Mouse (Mus musculus): ENCODE measurements around the gene Olfr56.
"Not testable (repeated sequence)": the region's sequence is repeated elsewhere in the genome, so short reads cannot be mapped to it uniquely, and the experiment has no call there.

The Olfr56 gene

DNA sequence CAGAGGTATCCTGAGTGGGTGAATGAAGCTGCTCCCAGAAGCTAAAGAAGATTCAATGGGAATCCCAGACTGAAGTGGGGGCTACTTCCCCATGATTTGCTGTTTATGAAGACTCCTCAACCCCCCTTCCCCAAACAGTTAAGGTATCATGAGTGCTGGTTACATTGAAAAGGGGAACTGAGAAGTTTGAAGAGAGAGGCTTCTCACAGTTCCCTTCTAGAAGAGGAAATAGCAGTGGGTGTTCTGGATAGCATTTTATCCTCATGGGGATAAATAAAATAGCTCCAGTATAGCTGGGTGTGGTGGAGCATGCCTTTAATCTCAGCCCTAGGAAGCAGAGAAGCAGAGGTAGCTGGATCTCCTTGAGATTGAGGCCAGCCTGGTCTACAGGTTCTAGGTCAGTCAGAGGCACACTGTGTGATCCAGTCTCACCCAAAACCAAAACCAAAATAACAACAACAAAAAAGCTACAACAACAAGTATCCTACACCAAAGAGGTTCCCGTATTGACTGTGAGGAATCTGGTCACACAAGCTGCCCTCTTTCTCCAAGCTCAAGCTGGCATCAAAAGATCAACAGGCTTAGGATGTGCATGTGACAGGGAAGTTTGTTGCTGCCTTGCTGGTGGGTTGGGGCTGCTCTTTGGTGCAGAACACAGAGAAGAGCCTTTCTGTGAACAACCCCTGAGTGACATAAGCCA, at the start of gene Olfr56:
Gene Olfr56 (plus strand): TSS at position 650 of the 700 bp plus-strand sequence.
- in situ Hi-C loops (cut with MboI, MseI) = not testable (repeated sequence)

DNA sequence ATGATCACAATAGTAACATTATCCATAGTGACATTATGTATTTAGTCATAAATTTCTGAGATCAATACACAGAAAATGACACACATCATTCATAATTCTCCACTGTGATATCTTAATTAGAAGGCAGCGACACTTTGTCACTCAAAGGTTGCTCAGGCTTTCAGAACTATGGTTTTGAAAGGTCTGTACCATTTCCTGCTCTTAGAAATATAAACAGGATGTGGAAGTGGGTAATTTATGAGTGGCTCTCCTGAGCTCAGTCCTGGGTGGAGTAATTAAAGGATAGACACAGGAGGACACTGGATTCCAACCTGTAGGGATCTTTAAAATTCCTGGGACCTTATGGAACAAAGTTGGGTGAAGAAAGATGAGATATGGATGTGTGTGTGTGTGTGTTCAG, 45.3 kb upstream of the Olfr56 start:
- in situ Hi-C loops (cut with MboI, MseI) = loop anchor here (5.0 kb wide), 1 partner anchor 74 kb away; no protein-coding TSS in a partner anchor

DNA sequence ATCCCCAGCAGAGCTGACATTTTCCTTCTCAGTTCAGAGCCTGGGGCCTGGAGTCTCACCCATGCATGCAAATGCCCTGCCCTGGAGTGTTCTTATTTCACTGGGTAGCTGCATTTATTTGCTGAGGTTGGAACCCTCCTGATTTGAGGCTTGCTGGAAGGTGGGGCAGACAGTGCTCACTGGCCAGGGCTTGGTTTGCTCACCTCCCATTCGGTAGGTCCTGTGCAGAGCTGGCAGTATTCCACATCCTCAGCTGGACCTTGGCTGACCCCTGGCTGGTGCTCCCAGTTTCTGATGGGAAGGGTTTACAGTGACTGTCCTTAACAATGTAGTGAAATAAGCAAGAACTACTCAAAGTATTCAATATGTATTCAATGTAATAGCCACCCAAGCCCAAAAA, 44.8 kb upstream of the Olfr56 start:
- in situ Hi-C loops (cut with MboI, MseI) = loop anchor here (5.0 kb wide), 1 partner anchor 73 kb away; no protein-coding TSS in a partner anchor

DNA sequence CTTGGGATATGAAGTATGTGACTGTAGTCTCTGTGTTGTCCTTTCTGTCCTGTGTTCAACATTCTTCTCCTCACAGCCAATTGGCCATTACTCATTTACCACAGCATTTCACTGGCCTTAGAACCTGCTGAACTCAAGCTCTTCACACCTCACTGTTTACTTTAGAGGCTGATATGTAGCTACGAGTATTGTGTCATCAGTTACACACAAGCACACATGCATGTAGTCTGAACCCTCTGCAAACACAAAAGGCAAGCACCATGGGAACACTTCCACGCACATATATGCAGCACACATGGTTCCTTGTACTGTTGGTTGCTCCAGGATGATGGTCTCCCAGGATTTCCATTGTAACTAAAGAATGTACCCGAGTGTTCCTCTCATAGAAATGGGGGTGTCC, 43.4 kb upstream of the Olfr56 start:
- in situ Hi-C loops (cut with MboI, MseI) = not testable (repeated sequence)

DNA sequence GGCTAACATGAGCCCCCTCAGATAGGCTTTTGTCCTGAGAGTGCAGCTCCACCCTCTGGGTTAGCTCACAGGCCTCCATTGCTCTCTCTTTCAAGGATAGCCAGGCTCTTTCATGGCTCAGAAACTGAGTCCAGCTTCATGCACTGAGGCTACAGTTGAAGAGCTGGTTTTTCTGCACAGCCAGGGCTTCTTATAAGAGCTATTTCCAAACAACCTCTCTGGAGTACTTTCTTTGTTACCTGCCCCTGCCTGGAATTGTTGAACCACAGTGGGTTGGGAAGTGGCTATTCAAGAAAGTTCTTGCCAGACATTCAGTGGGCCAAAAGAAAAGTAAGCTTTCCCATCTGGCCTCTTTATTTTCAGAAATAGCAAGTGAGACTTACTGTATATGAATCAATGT, 39.4 kb upstream of the Olfr56 start:
- in situ Hi-C loops (cut with MboI, MseI) = not testable (repeated sequence)

DNA sequence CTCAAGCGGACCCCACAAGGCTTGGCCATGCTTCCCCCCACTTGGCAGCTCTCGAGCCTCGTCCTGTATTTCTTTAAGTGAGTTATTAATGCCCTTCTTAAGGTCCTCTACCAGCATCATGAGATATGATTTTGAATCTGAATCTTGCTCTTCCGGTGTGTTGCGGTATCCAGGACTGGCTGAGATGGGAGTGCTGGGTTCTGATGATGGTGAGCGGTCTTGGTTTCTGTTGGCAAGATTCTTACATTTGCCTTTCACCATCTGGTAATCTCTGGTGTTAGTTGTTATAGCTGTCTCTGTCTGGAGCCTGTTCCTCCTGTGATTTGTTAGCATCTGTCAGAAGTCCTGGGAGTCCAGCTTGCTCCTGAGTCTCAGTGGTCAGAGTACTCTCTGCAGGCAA, 32.6 kb upstream of the Olfr56 start, which contains the start of gene Psme2b:
Gene Psme2b (minus strand): TSS at position 101 of the 400 bp plus-strand sequence.
- in situ Hi-C loops (cut with MboI, MseI) = not testable (repeated sequence)

DNA sequence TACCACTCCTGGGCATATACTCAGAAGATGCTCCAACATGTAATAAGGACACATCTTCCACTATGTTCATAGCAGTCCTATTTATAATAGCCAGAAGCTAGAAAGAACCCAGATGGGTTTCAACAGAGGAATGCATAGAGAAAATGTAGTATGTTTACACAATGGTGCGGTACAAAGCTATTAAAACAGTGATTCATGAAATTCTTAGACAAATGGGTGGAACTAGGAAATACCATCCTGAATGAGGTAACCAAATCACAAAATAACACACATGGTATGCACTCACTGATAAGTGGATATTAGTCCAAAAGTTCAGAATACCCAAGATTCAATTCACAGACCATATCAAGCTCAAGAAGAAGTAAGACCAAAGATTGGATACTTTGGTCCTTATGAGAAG, 4.0 kb upstream of the Olfr56 start:
- in situ Hi-C loops (cut with MboI, MseI) = not testable (repeated sequence)

DNA sequence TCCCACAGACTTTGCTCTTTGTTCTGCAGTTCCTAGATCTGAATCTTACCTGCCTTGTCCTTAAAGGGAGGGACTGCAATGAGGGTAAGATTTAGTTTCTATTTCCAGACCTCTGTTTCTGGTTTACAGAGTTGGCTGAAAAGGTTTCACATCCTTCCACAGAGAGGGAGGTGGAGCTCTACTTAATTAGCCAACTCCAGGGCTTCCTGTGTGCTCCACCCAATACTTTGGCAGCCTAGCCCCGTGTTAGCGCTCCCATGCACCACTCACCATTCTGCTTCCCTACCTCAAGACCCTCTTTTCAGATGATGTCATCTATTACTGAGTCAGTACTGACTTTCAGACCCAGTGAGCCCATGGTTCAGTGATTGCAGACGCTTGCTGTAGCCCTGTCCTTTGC, 562 bp downstream of the Olfr56 start, which contains the start of gene 9930111J21Rik1:
Gene 9930111J21Rik1 (minus strand): TSS at position 148 of the 400 bp plus-strand sequence.
- in situ Hi-C loops (cut with MboI, MseI) = not testable (repeated sequence)

DNA sequence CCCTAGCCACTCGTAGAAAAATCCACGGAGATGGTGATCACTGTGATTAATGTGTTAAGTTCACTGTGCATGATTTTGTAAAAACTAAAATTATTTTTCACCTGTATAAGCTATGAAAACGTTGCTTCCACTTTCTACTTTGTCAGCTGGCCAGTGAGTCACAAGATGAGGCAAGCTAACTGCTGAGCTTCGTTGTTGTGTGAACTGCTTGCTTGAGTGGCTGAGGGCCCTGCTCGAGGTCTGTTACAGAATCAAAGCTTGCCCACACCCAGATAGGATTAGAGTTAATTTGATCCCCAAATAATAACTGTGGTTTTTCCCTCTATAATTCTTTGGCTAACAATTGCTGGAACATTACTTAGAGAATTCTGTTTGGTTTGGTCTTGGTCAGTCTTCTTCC, 1.4 kb downstream of the Olfr56 start:
- in situ Hi-C loops (cut with MboI, MseI) = loop anchor here (10.0 kb wide), 1 partner anchor 105 kb away; no protein-coding TSS in a partner anchor

DNA sequence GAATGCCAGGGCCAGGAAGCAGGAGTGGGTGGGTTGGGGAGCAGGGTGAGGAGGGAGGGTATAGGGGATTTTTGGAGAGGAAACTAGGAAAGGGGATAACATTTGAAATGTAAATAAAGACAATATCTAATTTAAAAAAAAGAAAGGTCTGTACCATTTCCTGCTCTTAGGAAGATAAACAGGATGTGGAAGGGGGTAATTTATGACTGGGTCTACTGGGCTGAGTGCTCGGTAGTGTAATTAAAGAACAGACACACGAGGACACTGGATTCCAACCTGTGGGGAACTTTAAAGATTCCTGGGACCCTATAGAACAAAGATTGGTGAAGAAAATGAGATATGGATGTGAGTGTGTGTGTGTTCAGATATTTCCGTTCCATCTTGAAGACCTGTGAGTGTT, 4.2 kb downstream of the Olfr56 start:
- in situ Hi-C loops (cut with MboI, MseI) = loop anchor here (10.0 kb wide), 1 partner anchor 102 kb away; no protein-coding TSS in a partner anchor

DNA sequence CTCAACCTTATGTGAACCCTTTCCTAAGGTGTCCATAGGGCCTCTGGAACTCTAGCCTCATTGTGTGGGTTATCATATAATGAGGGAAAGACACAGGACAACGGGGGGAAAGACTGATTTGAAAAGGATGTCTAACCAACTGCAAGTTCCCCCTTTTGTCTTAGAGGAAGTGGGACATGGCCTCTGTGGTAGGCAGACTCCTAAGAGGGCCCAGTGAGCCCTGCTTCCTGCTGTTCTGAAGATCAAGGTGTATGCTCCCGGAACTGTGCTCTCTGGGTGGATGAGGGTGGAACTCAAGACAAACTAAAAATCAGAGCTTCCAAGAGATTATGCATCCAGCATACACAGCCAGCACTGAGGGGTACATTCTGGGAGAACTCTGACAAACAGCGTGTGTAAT, 9.5 kb downstream of the Olfr56 start:
- in situ Hi-C loops (cut with MboI, MseI) = loop anchor here (10.0 kb wide), 1 partner anchor 97 kb away; no protein-coding TSS in a partner anchor

DNA sequence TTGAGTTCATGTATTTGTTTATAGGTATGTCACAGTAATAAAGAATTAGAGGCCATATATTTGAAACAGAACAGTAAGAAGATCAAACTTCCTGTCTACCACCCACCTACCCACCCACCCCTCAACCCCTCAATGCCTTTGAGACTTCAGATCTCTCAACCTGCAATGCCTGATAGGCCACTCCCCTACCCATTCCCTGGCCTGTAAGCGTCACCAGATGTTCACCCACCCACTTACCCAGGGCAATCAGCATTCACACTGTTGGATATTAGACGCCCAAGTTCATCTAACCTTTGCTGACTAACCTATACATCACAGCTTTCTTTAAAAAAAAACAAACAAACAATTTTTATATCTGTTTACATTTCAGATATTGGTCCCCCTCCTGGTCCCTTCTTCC, 11.3 kb downstream of the Olfr56 start:
- in situ Hi-C loops (cut with MboI, MseI) = loop anchor here (5.0 to 10.0 kb wide), 2 partner anchors 67 to 95 kb away; no protein-coding TSS in a partner anchor

DNA sequence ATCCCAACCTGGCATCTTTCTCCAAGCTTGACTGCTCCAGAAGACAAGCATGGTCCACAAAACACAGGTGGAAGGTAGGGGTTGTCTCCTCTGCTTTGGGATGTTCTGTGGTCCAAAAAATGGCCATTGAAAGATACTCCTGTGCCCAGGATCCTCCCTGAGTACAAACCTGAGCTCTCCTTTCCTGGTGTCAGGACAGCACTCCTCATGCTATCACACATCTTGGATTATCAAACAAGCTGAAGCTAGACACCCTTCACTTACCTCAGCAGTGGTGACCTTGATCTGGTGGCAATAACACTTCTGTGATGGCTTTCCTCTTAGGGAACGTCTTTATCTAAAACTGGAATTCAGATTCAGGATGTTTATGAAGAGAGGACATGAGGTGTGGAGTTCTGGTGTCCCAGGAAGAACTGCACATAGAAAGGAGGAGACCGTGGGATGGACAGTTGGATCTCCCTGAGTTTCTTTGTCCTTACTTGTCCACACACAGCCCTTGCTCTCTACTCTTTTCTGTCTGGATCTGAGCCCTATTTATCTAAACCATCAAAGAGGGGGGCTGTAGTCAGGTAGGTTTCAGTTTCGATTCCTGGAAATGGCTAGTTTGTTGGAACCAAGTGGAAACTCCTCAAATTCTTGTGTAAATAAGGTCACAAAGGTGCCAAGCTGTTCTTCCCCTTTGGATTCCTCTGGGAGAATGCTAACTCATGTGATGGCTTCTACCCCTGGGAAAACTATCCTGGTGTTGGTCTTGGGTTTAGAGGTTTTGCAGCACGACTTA, 13.2 kb downstream of the Olfr56 start, which contains the start of gene Gm12185:
Gene Gm12185 (minus strand): TSS at position 487 of the 781 bp plus-strand sequence.
- in situ Hi-C loops (cut with MboI, MseI) = loop anchor here (5.0 kb wide), 1 partner anchor 65 kb away; no protein-coding TSS in a partner anchor

DNA sequence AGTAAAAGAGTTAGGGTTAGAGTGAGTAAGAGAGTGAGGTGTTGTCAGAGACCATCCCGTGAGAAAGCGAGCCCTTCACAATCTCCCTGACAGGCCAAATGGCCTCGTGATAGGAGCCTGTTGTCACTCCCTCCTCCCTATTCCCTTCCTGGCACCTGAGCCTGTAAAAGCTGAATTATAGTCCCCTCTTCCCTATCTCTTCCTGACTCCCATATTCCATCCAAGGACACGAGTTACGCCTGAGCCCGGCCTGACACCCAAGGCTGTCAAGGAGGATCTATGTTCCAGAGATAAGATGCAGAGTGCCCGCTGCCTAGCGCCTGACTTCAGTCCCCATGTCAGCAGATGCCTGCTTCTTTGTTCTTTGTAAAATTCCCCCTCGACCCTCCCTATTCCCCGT, 14.6 kb downstream of the Olfr56 start:
- in situ Hi-C loops (cut with MboI, MseI) = loop anchor here (5.0 kb wide), 1 partner anchor 64 kb away; no protein-coding TSS in a partner anchor

DNA sequence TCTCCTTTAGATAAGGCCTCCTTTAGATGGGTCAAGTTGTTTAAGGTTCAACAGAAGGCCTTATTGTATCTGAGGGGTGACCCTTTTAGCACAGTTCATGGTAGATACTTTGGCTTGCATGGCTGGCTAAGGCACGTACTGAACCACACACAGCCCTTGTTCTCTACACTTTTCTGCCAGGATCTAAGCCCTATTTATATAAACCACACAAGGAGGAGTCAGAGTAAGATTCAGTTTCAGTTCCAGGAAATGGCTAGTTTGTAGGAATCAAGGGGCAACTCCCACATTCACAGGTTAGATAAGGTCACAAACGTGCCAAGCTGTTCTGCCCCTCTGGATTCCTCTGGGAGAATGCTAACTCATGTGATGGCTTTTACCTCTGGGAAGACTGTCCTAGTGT, 15.3 kb downstream of the Olfr56 start, which contains the start of gene Tgtp1:
Gene Tgtp1 (minus strand): TSS at position 155 of the 400 bp plus-strand sequence.
- in situ Hi-C loops (cut with MboI, MseI) = loop anchor here (5.0 kb wide), 1 partner anchor 63 kb away; no protein-coding TSS in a partner anchor

DNA sequence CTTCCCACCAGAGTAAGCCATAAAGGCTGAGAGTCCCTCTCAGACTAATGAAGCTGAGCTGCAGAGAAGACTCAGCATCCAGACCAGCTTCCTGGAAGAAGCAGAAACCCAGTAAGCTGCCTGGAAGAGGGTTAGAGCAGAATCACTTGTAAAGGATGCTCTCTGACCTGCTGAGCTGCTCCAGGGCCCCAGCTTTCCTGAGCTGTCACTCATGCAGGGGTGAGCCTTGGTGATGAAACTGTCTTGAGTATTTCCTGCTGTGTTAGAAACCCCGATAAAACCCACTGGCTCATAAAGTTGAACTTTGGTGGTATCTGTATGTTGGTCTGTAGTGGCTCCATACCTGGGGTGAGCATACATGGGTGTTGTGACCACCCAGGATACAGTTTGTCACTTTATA, 21.7 kb downstream of the Olfr56 start:
- in situ Hi-C loops (cut with MboI, MseI) = not testable (repeated sequence)

DNA sequence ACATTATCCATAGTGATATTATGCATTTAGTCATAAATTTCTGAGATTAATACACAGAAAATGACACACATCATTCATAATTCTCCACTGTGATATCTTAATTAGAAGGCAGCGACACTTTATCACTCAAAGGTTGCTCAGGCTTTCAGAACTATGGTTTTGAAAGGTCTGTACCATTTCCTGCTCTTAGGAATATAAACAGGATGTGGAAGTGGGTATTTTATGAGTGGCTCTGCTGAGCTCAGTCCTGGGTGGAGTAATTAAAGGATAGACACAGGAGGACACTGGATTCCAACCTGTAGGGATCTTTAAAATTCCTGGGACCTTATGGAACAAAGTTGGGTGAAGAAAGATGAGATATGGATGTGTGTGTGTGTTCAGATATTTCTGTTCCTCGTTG, 27.6 kb downstream of the Olfr56 start:
- in situ Hi-C loops (cut with MboI, MseI) = loop anchor here (5.0 kb wide), 1 partner anchor 74 kb away; no protein-coding TSS in a partner anchor

DNA sequence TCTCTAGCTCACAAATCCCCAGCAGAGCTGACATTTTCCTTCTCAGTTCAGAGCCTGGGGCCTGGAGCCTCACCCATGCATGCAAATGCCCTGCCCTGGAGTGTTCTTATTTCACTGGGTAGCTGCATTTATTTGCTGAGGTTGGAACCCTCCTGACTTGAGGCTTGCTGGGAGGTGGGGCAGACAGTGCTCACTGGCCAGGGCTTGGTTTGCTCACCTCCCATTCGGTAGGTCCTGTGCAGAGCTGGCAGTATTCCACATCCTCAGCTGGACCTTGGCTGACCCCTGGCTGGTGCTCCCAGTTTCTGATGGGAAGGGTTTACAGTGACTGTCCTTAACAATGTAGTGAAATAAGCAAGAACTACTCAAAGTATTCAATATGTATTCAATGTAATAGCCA, 28.1 kb downstream of the Olfr56 start:
- in situ Hi-C loops (cut with MboI, MseI) = loop anchor here (5.0 kb wide), 1 partner anchor 74 kb away; no protein-coding TSS in a partner anchor

DNA sequence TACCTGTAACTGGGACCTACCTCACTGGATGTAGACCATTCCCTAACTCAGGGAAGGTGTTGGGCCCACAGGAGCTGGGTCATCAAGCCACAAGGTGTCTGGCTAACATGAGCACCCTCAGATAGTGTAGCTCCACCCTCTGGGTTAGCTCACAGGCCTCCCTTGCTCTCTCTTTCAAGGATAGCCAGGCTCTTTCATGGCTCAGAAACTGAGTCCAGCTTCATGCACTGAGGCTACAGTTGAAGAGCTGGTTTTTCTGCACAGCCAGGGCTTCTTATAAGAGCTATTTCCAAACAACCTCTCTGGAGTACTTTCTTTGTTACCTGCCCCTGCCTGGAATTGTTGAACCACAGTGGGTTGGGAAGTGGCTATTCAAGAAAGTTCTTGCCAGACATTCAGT, 33.4 kb downstream of the Olfr56 start:
- in situ Hi-C loops (cut with MboI, MseI) = not testable (repeated sequence)

DNA sequence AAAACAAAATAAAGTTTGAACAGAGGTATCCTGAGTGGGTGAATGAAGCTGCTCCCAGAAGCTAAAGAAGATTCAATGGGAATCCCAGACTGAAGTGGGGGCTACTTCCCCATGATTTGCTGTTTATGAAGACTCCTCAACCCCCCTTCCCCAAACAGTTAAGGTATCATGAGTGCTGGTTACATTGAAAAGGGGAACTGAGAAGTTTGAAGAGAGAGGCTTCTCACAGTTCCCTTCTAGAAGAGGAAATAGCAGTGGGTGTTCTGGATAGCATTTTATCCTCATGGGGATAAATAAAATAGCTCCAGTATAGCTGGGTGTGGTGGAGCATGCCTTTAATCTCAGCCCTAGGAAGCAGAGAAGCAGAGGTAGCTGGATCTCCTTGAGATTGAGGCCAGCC, 71.4 kb downstream of the Olfr56 start:
- in situ Hi-C loops (cut with MboI, MseI) = not testable (repeated sequence)

DNA sequence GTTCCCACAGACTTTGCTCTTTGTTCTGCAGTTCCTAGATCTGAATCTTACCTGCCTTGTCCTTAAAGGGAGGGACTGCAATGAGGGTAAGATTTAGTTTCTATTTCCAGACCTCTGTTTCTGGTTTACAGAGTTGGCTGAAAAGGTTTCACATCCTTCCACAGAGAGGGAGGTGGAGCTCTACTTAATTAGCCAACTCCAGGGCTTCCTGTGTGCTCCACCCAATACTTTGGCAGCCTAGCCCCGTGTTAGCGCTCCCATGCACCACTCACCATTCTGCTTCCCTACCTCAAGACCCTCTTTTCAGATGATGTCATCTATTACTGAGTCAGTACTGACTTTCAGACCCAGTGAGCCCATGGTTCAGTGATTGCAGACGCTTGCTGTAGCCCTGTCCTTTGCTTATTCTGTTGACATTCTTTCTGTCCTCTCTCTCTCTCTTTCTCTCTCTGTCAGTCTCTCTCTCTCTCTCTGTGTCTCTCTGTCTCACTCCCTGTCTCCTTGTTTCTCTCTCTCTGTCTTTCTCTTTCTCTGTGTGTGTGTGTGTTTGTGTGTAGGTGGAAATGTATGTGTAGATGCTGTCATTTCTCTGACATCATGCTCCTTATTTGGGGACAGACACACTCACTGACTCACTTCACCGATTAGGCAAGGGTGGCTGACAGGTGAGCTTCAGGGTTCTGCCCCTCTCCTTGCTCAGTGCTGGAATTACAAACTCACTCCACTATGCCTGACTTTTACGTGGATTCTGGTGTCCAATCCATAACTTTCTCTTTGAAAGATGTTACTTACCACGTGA, 72.6 kb downstream of the Olfr56 start, which contains the start of gene 9930111J21Rik2:
Gene 9930111J21Rik2 (minus strand): TSS at position 150 of the 799 bp plus-strand sequence.
- in situ Hi-C loops (cut with MboI, MseI) = not testable (repeated sequence)
